Mouse (Mus musculus) neural tube, embryonic 13.5 days (tissue): ENCODE data around the gene Epb41l5. TPM values are rescaled to one million over a fixed set of nuclear protein-coding genes. Genes with fewer than 3 reads are reported as not detected.

Experiments
- ATAC-seq: fragments of 200-750 bp; cut with Nextera tagmentation; 2 replicates; pipeline ENCODE4 v1.8.0; 2017; ENCODE audit warnings: low read depth, mild to moderate bottlenecking, moderate TSS enrichment, moderate library complexity
- H3K27ac ChIP-seq: fragments of 300-500 bp; sonication (generic); replicated peaks from 2 replicates; pipeline ENCODE4 v1.5.1; 2015; ENCODE audit warnings: moderate library complexity, mild to moderate bottlenecking, inconsistent platforms
- H3K27me3 ChIP-seq: fragments of 300-500 bp; sonication (generic); 2 replicates; pipeline ENCODE4 v1.6.1; 2015; ENCODE audit warnings: mild to moderate bottlenecking, inconsistent platforms
- H3K36me3 ChIP-seq: fragments of 300-500 bp; sonication (generic); 2 replicates; pipeline ENCODE4 v1.6.1; 2015; ENCODE audit warnings: mild to moderate bottlenecking, inconsistent platforms
- H3K4me1 ChIP-seq: fragments of 300-500 bp; sonication (generic); replicated peaks from 2 replicates; pipeline ENCODE4 v1.6.1; 2015; ENCODE audit warnings: inconsistent platforms
- H3K4me2 ChIP-seq: fragments of 300-500 bp; sonication (generic); 2 replicates; pipeline ENCODE4 v1.6.1; 2015; ENCODE audit warnings: inconsistent platforms, mild to moderate bottlenecking, moderate library complexity
- H3K4me3 ChIP-seq: fragments of 300-500 bp; sonication (generic); 2 replicates; pipeline ENCODE4 v1.5.1; 2015; ENCODE audit warnings: mild to moderate bottlenecking, inconsistent platforms
- H3K9ac ChIP-seq: fragments of 300-500 bp; sonication (generic); 2 replicates; pipeline ENCODE4 v1.6.1; 2015; ENCODE audit warnings: moderate library complexity, mild to moderate bottlenecking, inconsistent platforms
- H3K9me3 ChIP-seq: fragments of 300-500 bp; sonication (generic); 2 replicates; pipeline ENCODE4 v1.6.1; 2016; ENCODE audit warnings: inconsistent platforms
- WGBS: fragments of 180-500 bp; shearing (Covaris S2); methylation state at CpG from one replicate; pipeline ENCODE4 v1.1.7; 2015; 5-methylcytosine and 5-hydroxymethylcytosine counted together
- polyA plus RNA-seq: library from polyadenylated mRNA; unstranded; fragments of >200 nt; fragmentation: Nextera tagmentation; extraction: Ambion mirVana; gene quantifications from 2 replicates; pipeline ENCODE4 v1.2.1, GENCODE M21; 2015

The Epb41l5 gene
- polyA plus RNA-seq, 1 experiment from 2014 or later = 16.5 TPM

- Histone ChIP-seq H3K9ac (no peak overlapping the region), H3K4me2 (no peak overlapping the region), H3K4me3 (no peak overlapping the region), H3K4me1 (0 out of 2 replicates have a peak, but pooled peaks cover 4% of the 10 kb centered on the region), H3K36me3 (0 out of 2 replicates have a peak, but pooled peaks cover 4% of the 10 kb centered on the region), H3K27me3 (no peaks in the 10 kb centered on the region), H3K9me3 (no peaks in the 10 kb centered on the region), H3K27ac (no peak overlapping the region)
- ATAC-seq = no peak
These were observed 7.5 kb downstream of the Epb41l5 start for GRCm38 (mm10) chr1:119641090-119641812.

GRCm38 (mm10) chr1:119640006-119640405 lies 8.8 kb downstream of the Epb41l5 start:
- H3K9me3 ChIP-seq = no peaks in the 10 kb centered on the region
- H3K4me2 ChIP-seq = no peak overlapping the region
- 0 out of 2 replicates have a peak, but pooled peaks cover 4% of the 10 kb centered on the region for H3K4me1 ChIP-seq
- 0 out of 2 replicates have a peak, but pooled peaks cover 4% of the 10 kb centered on the region for H3K36me3 ChIP-seq
- H3K9ac ChIP-seq = no peak overlapping the region
- no peak overlapping the region for H3K4me3 ChIP-seq
- ATAC-seq = no peak
- no peaks in the 10 kb centered on the region for H3K27me3 ChIP-seq
- no peak overlapping the region for H3K27ac ChIP-seq
- WGBS = 83% methylated on average over 2 of the region's 2 CpGs

GRCm38 (mm10) chr1:119637188-119638023 lies 11.4 kb downstream of the Epb41l5 start:
- no peak for ATAC-seq
- 77% methylated on average over 6 of the region's 6 CpGs for WGBS

GRCm38 (mm10) chr1:119634746-119635145 lies 14.1 kb downstream of the Epb41l5 start:
- Histone ChIP-seq H3K4me2 (no peak overlapping the region), H3K27ac (no peak overlapping the region), H3K9me3 (no peaks in the 10 kb centered on the region), H3K36me3 (peaks cover 12% of the 10 kb centered on the region), H3K4me3 (no peak overlapping the region), H3K27me3 (no peaks in the 10 kb centered on the region), H3K4me1 (peaks cover 4% of the 10 kb centered on the region; the same call in 1 of the 2 replicates), H3K9ac (no peak overlapping the region)
- 35% methylated on average over 3 of the region's 3 CpGs for WGBS
- ATAC-seq = no peak

More at GRCm38 (mm10) chr1:119637188-119638023, 11.4 kb downstream of the Epb41l5 start:
- Histone ChIP-seq H3K36me3 (peaks cover 8% of the 10 kb centered on the region; the same call in 1 of the 2 replicates), H3K27me3 (no peaks in the 10 kb centered on the region), H3K9ac (no peak overlapping the region), H3K27ac (no peak overlapping the region), H3K4me3 (no peak overlapping the region), H3K4me1 (peaks cover 6% of the 10 kb centered on the region; the same call in 1 of the 2 replicates), H3K4me2 (no peak overlapping the region), H3K9me3 (no peaks in the 10 kb centered on the region)

GRCm38 (mm10) chr1:119630428-119630827 lies 18.4 kb downstream of the Epb41l5 start:
- Histone ChIP-seq H3K4me2 (no peak overlapping the region), H3K9ac (no peak overlapping the region), H3K27me3 (no peaks in the 10 kb centered on the region), H3K36me3 (peaks cover 8% of the 10 kb centered on the region), H3K9me3 (no peaks in the 10 kb centered on the region), H3K4me1 (peaks cover 4% of the 10 kb centered on the region; the same call in 1 of the 2 replicates), H3K27ac (no peak overlapping the region), H3K4me3 (no peak overlapping the region)
- no peak for ATAC-seq
- WGBS = 95% methylated on average over 1 of the region's 1 CpGs

GRCm38 (mm10) chr1:119626837-119627236 lies 22.0 kb downstream of the Epb41l5 start:
- ATAC-seq = no peak

GRCm38 (mm10) chr1:119624444-119624843 lies 24.4 kb downstream of the Epb41l5 start:
- no peak overlapping the region for H3K9ac ChIP-seq
- H3K9me3 ChIP-seq = no peaks in the 10 kb centered on the region
- H3K4me3 ChIP-seq = no peak overlapping the region
- no peak overlapping the region for H3K4me2 ChIP-seq
- 0 out of 2 replicates have a peak, but pooled peaks cover 4% of the 10 kb centered on the region for H3K4me1 ChIP-seq
- H3K36me3 ChIP-seq = 0 out of 2 replicates have a peak, but pooled peaks cover 4% of the 10 kb centered on the region
- ATAC-seq = no peak
- 48% methylated on average over 2 of the region's 2 CpGs for WGBS
- H3K27ac ChIP-seq = no peak overlapping the region
- no peaks in the 10 kb centered on the region for H3K27me3 ChIP-seq

More at GRCm38 (mm10) chr1:119626837-119627236, 22.0 kb downstream of the Epb41l5 start:
- WGBS = 84% methylated on average over 4 of the region's 4 CpGs
- Histone ChIP-seq H3K4me1 (0 out of 2 replicates have a peak, but pooled peaks cover 4% of the 10 kb centered on the region), H3K9me3 (no peaks in the 10 kb centered on the region), H3K4me3 (no peak overlapping the region), H3K36me3 (no peaks in the 10 kb centered on the region), H3K27ac (no peak overlapping the region), H3K4me2 (no peak overlapping the region), H3K9ac (no peak overlapping the region), H3K27me3 (no peaks in the 10 kb centered on the region)

- Histone ChIP-seq H3K4me3 (no peak overlapping the region), H3K36me3 (peaks cover 5% of the 10 kb centered on the region; the same call in 1 of the 2 replicates), H3K4me2 (no peak overlapping the region), H3K9me3 (no peaks in the 10 kb centered on the region), H3K4me1 (no peaks in the 10 kb centered on the region), H3K9ac (no peak overlapping the region), H3K27ac (no peak overlapping the region), H3K27me3 (no peaks in the 10 kb centered on the region)
- 90% methylated on average over 3 of the region's 3 CpGs for WGBS
- ATAC-seq = no peak
These were observed 43.4 kb downstream of the Epb41l5 start for GRCm38 (mm10) chr1:119605396-119605795.

GRCm38 (mm10) chr1:119602448-119602847 lies 46.4 kb downstream of the Epb41l5 start:
- H3K9me3 ChIP-seq = no peaks in the 10 kb centered on the region
- H3K4me2 ChIP-seq = no peak overlapping the region
- H3K27ac ChIP-seq = no peak overlapping the region
- H3K9ac ChIP-seq = no peak overlapping the region
- H3K4me3 ChIP-seq = no peak overlapping the region
- H3K27me3 ChIP-seq = no peaks in the 10 kb centered on the region
- ATAC-seq = no peak
- H3K4me1 ChIP-seq = no peaks in the 10 kb centered on the region
- WGBS = 97% methylated on average over 12 of the region's 12 CpGs
- H3K36me3 ChIP-seq = 0 out of 2 replicates have a peak, but pooled peaks cover 3% of the 10 kb centered on the region

GRCm38 (mm10) chr1:119598855-119599254 lies 49.9 kb downstream of the Epb41l5 start:
- Histone ChIP-seq H3K9me3 (no peaks in the 10 kb centered on the region), H3K27me3 (no peaks in the 10 kb centered on the region), H3K36me3 (peaks cover 8% of the 10 kb centered on the region; the same call in 1 of the 2 replicates), H3K4me1 (no peaks in the 10 kb centered on the region), H3K4me2 (no peak overlapping the region), H3K27ac (no peak overlapping the region), H3K4me3 (no peak overlapping the region), H3K9ac (no peak overlapping the region)
- no peak for ATAC-seq
- 93% methylated on average over 6 of the region's 6 CpGs for WGBS

GRCm38 (mm10) chr1:119596954-119597480 lies 51.8 kb downstream of the Epb41l5 start:
- no peak overlapping the region for H3K4me3 ChIP-seq
- no peak overlapping the region for H3K9ac ChIP-seq
- H3K27me3 ChIP-seq = no peaks in the 10 kb centered on the region
- H3K27ac ChIP-seq = no peak overlapping the region
- H3K36me3 ChIP-seq = peaks cover 8% of the 10 kb centered on the region; the same call in 1 of the 2 replicates
- H3K9me3 ChIP-seq = no peaks in the 10 kb centered on the region
- ATAC-seq = no peak
- H3K4me2 ChIP-seq = no peak overlapping the region
- no peaks in the 10 kb centered on the region for H3K4me1 ChIP-seq
- 84% methylated on average over 3 of the region's 3 CpGs for WGBS

- 89% methylated on average over 2 of the region's 2 CpGs for WGBS
- Histone ChIP-seq H3K36me3 (no peaks in the 10 kb centered on the region), H3K9ac (no peak overlapping the region), H3K9me3 (no peaks in the 10 kb centered on the region), H3K4me3 (no peak overlapping the region), H3K4me2 (no peak overlapping the region), H3K4me1 (no peaks in the 10 kb centered on the region), H3K27me3 (no peaks in the 10 kb centered on the region), H3K27ac (no peak overlapping the region)
- no peak for ATAC-seq
These were observed 58.8 kb downstream of the Epb41l5 start for GRCm38 (mm10) chr1:119590041-119590440.
